Mouse (Mus musculus) heart, embryonic 15.5 days (tissue): ENCODE results near the gene Stn1. TPM values are rescaled to one million over a fixed set of nuclear protein-coding genes. Genes with fewer than 3 reads are reported as not detected.

Experiments
- polyA plus RNA-seq: library from polyadenylated mRNA; unstranded; fragments of >200 nt; fragmentation: Nextera tagmentation; extraction: Ambion mirVana; gene quantifications from 2 replicates; pipeline ENCODE4 v1.2.1, GENCODE M21; 2015

The Stn1 gene
- polyA plus RNA-seq, 1 experiment from 2014 or later: 29.0 TPM

Other genes with a start within 250 kb of the Stn1 start
- gene Sh3pxd2a, start 73.1 kb downstream of the Stn1 start, polyA plus RNA-seq: 5.3 and 7.2 TPM in 2 replicates
- gene Slk, start 42.2 kb upstream of the Stn1 start, polyA plus RNA-seq: 12.6 and 14.2 TPM in 2 replicates
- gene Col17a1, start 154.6 kb upstream of the Stn1 start, polyA plus RNA-seq: 0.30 and 0.86 TPM in 2 replicates
- 173 and 175 TPM in 2 replicates for gene Sfr1, start 194.2 kb upstream of the Stn1 start, polyA plus RNA-seq